ENCODE assay signal across 12 mouse cellular contexts in the genomic region with DNA sequence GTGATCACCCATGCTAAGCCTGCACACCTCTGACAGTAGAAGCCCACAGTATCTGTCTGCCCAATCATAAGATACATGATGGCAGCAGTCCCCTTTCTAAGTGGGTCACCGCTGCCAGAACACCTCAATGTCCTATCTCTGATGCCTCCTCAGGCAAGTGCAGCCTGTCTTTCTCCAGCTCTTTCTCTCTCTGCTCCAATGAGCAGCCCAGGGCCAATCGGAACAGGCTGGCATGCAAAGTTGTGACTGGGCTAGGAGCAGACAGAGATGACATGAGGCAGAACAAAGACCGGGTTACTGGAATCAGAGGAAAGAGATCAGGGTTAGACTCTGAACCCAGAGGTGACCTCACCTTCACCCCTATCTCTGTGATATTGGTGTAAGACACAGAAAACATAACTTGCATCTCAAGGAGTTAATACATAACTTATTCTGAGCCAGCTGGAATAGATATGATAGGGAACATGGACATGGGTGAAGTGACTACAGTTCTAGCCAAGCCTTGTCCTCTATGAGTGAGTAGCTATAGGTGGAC. TPM values are rescaled to one million over a fixed set of nuclear protein-coding genes. Genes with fewer than 3 reads are reported as not detected.
"Had no signal": no experiment of that assay in that cellular context is flagged by ENCODE, and none has a peak within 500 bp of the region (broad histone marks: within the 10 kb centered on the region; RNA-seq: fewer than 3 reads in every experiment).

No protein-coding gene starts in this region.

- H3K4me1 ChIP-seq: limb, embryonic 13.5 days; liver, embryonic 15.5 days had no signal

- H3K4me2 ChIP-seq: limb, embryonic 13.5 days; liver, embryonic 11.5 days; liver, embryonic 15.5 days had no signal

- H3K36me3 ChIP-seq: limb, embryonic 13.5 days; liver, embryonic 15.5 days; midbrain, embryonic 13.5 days had no signal

- H3K4me3 ChIP-seq: limb, embryonic 13.5 days; liver, embryonic 15.5 days; midbrain, embryonic 13.5 days had no signal

- ATAC-seq: lung, postnatal 0 days had no signal

- H3K27me3 ChIP-seq: limb, embryonic 13.5 days; liver, embryonic 15.5 days; midbrain, embryonic 13.5 days had no signal

- H3K27ac ChIP-seq: layer of hippocampus, adult 2 months; limb, embryonic 13.5 days; liver, embryonic 15.5 days; midbrain, embryonic 13.5 days had no signal

- DNase-seq: left cerebral cortex, postnatal 4 days; lung, adult 2 months; right cerebral cortex, postnatal 4 days; thymus, adult 18-20 months; thymus, postnatal 25 days had no signal

- H3K9me3 ChIP-seq: limb, embryonic 13.5 days; liver, embryonic 15.5 days; midbrain, embryonic 13.5 days had no signal

- H3K9ac ChIP-seq: limb, embryonic 13.5 days; liver, embryonic 15.5 days; midbrain, embryonic 13.5 days had no signal

RNA-seq across cellular contexts. Expression of gene Kcna5, which starts 21.4 kb away (rescaled TPM):
- total RNA-seq: megakaryocyte progenitor cell, adult 5-6 weeks had no signal
